Mouse (Mus musculus): ENCODE measurements around the gene Dynll2.

Gene Dynll2

DNA sequence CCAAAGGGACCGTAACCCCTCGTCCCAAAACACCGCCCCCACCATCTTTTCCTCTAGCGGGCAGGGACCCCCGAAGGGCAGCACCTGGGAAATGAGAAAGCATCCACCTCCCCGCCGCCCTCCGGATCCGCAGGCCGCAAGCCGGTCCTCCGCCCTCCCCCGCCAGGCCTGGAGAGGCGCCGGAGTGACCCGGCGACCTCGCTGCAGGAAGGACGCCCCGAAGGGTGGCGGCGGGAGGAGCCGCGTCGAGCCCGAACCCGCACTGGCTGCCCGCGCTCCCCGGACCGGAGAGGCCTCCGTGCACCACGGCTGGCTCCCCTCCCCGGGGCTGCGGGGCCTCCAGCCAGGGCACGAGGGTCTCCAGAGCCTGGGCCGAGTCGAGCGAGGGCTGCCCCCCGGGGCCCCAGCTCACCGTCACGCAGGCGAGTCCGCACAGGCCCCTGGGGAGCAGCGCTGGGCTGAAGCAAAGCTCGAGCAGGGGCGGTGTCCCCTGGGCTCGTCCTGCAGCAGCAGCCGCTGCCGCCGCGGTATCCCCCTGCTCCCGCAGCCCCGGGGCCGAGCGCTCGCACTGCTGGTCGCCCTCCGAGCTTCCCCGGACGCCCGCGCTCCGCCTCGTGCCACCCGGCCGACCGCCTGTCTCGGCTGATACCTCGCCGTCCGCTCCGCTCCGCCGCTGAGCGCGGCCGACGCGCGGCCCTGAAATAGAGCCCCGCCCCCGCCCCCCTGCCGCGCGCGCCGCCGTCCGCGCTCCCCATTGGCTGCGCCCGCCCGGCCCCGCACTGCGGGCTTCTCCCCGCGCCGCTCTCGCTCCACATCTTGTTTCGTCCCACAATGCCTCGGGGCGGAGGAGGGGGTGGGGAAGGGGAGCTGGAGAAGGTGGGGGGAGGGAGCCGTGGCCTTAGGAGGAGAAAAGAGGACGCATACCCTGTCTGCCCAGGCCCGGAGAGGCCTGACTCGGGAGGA lies at the start of gene Dynll2:
Gene Dynll2 (minus strand): TSS at position 703 of the 963 bp plus-strand sequence.
- DNase-seq (ENCODE audit: low read depth): peak; percentile 56

DNA sequence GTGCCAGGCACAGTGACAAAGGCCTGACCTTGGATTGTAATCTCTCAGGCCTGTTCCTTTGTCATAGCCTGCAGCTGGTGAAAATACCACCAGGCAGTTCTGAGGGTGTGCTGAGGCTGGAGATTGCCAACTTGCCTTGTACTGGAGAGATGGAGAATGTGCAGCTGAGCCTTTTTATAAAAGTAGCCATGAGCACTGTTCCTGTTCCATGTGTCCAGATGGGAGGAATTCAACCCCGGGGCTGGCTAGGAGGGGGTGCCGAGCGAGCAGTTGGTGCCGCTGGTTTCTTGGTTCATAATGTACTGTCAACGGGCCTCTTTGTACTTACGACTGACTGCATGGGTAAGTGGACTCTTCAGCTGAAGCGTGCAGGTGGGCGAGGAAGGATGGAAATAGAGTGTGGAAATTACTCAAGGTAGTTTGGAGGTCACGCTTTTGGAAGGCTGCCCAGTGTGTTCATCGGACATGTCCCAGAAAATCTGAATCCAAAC lies 49.5 kb upstream of the Dynll2 start:
- DNase-seq (ENCODE audit: low read depth): no peak

DNA sequence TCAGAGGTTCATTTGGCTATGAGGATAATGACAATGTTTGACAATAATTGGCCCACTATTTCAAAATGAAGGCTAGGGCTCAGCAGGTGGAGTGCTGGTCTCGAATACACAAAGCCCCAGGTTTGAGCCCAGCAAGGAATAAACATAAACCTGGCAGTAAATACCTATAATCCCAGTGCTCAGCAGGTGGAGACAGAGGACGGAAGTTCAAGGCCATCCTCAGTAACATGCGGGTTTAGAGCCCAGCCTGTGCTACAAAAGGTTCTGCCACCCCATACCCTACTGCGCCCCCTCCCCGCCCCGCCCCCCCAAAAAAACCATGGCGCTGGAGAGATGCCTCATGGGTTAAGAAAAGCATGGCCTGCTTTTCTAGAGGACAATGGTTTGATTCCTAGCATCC lies 48.6 kb upstream of the Dynll2 start:
- DNase-seq (ENCODE audit: low read depth): no peak

DNA sequence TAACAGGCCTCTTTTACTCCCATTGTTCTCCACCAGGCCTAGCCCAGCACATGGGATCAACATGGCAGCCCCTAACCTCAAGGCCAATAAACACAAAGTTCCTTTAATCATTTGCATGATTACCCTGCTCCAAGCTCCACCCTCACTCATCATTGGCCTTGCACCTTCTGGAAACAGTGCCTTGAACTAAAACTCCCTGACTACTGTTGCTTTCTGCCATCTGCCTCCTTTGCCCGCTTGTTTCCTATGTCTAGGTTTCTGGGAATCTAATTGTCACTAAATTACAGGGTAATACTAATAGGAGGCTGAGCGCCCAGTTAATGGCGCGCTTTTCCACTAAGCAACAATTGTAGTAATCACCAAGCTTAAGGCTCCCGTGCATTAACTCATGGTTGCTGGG lies 44.4 kb upstream of the Dynll2 start:
- no peak for DNase-seq (ENCODE audit: low read depth)

DNA sequence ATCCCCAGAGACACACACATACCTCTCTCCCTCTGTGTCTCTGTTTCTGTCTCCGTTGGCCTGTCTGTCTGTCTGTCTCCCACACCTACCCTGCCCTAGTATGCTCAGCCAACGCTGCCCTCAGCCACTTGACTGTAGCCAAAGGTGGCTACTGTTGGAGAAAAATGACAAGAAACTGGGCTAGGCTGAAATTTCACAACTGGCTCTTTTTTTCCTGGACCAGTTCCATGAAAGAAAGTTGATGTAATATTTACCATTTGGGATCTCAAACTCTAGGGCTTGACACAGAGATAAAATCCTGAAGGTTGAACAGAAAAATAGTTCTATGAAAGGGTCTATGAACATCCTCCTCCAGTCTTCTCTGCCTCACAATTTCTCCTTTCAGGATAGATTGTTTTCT lies 43.5 kb upstream of the Dynll2 start:
- DNase-seq (ENCODE audit: low read depth): no peak

DNA sequence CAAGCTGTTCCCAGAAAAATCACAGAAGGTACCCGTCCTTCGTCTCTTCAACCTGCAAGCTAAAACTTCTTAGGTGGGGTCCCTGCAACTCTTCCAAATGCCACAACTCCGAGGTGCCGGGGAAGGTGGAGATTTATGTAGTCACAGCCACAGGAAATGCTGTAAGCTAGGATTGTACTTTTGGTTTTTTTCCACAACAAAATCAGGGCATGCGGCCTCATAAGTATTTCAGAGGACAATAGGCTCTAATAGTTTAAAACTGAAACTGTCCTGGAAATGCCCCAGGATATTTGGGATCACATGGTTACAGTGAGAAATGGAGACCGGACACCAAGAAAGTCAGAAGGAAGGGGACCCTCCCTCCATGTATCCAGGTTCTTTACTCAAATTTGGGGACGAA lies 42.9 kb upstream of the Dynll2 start:
- DNase-seq (ENCODE audit: low read depth): no peak

DNA sequence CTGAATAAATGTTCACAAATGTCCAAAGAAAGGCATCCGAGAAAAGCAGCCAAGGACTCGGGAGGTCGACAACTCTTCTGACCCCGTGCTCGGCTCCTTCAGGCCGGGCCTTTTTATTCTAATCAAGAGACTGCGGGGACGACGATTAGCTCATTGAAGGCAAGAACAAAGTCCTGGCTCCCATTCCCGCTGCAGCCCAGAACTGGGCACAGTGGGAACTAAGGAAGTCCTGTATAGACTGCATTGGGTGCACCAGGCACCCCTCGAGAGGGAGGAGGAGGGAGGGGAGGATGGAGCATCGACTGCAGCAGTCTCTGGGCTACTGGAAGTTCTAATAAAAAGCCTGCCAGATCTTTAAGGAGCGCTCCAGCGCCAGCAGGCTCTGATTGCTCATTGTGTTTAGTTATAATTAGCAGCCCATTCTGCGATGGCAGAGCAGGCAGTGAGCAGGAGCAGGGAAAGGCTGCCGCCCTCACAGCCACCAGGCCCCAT lies 40.9 kb upstream of the Dynll2 start:
- no peak for DNase-seq (ENCODE audit: low read depth)

DNA sequence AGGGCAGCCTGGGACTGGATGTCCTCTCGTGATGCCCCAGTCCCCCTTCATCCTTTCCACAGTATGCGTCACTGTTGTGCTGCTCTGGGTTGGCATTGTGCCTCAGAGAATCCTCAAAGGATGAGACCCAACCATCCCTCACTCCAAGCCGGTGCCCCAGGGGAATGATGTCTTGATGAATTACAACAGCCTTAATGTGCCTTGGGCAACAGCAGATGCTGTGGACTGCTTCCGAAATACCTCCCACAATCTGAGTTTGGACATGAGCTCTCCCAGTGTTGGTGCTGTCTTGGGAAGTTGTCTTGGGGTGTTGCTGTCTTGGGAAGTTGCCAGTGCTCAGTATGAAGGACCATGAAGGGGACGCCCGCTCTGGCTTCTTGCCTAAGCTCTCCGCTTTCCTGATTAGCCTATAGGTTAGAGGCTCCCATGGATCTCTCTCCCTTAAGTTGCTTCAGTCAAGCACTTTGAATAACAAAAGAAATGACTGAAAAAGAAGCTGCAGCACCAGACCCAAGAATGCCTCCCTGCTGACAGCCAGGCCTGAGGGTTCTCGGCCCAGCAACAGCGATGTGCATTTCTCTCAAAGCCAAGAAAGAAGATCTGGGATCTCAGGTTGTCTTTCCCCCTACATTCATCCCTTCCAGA lies 40.2 kb upstream of the Dynll2 start:
- no peak for DNase-seq (ENCODE audit: low read depth)

DNA sequence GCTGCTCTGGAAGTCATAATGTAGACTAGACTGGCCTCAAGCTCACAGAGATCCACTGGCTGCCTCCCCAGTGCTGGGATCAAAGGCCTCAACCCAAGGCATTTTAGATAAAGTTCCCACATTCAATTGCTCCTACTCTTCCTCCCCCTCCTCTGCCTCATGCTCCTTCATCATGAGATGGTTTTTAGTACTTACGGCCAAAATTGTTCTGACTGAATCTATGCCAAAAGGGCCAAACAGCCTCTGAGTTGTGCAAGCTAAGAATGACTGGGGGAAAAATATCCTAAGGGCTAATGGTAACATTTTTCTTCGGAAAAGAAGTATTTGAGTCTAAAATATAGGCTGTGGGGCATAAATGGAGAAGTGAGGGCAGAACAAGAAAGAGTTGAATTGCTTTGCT lies 36.6 kb upstream of the Dynll2 start:
- DNase-seq (ENCODE audit: low read depth): no peak

DNA sequence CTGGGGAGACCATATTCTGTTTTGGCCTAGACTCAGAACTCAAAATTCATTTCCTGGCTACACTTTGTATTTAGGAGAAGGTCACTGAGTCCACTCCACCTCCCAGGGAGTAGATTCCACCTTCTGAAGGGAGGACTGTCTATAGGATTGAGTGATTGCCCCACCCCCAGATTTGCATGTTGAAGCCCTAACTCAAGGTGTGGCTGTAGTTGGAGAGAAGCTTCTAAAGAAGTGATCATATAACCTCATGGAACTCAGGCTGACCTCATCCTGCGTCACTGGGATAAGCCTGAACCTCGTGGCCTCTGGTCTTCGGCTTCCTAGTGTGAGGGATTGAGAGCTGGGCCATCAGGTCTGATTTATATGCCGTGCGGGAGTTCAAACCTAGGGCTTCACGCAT lies 28.5 kb upstream of the Dynll2 start:
- no peak for DNase-seq (ENCODE audit: low read depth)

DNA sequence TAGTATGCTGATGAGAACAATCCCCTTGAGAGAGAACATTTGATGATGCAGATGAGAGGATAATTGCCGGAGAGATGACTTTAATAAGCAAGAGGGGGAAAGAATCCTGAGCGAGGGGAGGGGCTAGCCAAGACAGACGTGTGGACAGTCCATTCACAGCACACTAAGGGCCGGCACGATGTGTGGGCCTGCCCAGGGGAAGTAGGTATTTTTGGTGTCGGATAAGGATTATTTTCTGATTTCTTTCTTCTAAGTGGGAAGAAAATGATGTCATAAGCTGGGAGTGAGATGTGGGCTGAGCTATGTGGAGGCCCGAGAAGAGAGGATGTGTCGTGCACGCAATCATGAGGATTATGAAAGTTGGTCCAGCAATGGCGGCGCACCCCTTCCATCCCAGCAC lies 27.8 kb upstream of the Dynll2 start:
- no peak for DNase-seq (ENCODE audit: low read depth)

DNA sequence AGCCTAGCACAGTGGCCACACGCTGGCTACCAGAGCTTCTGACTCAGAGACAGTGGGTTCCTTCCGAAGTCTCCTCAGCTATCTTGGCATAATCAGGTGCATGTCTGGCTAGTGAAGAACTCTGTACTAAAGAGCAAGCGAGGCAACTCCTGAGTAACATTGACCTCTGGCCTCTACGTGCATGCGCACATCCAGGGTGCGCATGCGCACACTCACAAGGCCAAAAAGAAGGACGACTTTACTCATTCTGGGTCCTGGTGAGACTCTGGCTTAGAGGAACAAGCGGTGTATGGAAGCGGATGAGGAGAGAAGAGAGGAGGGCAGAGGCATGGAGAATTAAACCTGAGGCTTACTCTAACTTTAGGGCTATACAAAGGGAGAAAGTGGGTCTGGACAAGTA lies 26.3 kb upstream of the Dynll2 start:
- no peak for DNase-seq (ENCODE audit: low read depth)

DNA sequence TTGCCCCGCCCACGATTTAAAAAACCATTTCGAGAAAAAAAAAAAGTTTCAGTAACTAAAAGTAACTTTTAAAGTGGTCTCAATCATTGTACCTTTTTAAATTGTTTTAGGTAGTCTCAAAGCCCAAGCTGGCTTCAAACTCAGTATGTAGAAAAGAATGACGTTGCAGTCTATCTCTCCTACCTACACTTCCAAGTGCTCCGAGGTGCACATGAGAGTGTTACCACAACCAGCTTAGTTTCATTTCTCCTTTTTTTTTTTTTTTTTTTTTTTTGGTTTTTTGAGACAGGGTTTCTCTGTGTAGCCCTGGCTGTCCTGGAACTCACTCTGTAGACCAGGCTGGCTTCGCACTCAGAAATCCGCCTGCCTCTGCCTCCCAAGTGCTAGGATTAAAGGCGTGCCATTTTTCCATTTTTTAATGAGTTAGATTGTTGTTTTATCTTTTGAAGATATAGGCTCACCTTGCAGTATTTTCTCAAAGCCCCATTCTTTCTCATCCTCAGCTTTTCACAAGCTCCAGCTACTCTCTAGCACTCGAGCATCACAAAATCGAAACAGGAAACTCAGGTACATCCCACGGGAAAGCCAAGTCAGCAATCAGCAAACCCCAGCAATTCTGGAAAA lies 25.4 kb upstream of the Dynll2 start:
- no peak for DNase-seq (ENCODE audit: low read depth)

DNA sequence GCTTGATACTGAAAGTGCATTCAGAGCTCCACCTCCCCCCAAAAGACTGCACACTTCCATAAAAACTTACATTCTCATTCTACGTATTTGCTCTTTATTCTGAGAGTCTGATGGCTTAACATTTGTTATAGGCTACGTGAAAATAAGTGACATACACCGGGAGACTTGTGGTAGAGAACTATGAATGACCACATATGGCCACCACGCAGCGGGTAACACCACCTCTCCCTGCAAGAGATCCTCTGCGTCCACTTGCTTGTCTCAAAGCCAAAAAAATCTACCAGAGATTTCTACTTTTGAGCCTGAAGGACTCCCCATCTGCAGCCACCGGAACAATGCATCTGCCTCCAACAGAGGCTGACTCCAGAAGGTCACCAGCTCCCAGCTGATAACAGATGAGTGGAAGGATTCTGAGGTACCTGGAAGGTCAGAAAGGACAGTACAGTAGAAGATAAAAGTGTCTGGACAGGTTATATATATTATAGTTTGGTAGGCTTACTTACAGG lies 24.6 kb upstream of the Dynll2 start:
- DNase-seq (ENCODE audit: low read depth): no peak

DNA sequence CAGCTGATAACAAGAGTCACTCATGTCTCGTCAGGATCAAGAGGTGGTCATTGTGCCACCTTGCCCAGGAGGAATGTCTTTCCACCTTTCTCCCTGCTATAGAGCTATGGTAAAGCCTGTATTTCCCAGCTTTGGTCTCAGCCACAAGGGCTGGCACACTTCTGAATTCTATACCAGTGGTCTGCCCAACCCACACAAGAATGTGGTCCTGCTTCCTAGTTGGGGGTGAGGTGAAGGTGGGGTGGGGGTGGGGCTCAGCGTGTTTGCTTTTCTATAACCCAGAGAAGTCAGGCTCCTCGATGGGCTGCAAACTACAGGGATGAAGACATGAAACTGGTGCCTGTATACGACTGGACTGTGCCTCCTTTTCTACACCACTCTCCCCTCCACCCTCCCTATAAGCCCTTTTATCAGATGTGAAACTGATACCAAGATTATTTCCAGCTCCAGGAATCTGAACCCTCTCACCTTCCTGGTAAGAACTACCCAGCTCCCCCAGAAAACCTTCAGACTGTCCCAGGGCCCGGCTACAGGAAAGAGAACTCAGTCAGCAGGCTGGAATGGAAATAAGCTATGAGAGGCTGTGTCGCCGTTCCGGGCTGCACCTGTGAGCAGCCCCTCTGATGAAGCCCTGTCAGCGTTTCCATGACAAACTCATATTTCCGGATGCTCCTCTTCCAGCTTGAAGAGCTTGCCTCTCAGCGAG lies 24.0 kb upstream of the Dynll2 start:
- no peak for DNase-seq (ENCODE audit: low read depth)

DNA sequence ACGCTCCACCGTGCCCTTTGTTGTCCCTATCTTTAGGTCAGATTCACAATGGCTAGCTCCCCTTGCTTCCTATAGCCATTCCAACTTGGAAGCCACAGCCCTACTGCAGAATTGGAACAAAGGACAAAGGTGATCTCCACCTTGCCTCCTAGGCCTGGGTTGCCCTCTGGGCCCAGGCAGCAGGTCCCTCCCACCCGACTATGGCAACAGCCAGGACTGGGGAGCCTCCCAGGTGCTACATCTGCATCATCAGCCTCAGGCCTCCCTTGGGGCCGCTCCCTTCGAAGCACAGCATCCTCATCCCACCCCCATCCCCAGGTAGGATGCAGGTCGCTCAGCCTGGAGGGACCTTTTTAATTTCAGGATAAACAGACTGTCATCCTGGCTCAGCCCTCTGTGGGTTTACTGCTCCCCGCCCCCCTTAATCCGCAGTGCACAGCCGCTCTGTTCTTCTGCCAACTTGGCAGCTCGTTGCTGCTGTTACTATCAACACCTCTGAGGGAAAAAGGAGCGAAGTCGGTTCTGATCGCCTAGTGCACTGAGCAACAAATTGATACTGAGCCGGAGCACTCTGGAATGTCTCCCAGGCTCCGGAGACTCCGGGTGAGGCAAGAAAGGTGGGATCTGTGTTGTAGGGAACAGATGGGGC lies 22.3 kb upstream of the Dynll2 start:
- DNase-seq (ENCODE audit: low read depth): no peak

DNA sequence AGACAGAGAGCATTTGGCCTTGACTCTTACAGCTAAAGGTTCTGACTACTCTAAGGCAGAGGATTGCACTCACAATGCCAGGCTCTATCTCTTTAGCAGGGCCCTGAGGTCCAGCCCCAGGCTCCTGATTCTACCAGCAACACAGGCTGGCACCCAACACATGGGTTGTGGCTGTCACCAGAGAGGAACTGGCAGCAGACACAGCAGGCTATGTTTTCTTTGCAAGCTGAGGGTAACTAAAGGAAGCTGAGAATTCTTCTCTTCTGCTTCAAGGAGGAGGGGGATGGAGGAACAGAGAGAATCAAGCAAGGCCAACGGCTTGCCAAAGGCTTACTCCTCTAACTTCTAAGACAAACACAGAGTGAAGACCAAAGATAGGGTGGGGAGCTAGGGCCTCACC lies 21.3 kb upstream of the Dynll2 start:
- DNase-seq (ENCODE audit: low read depth): no peak

DNA sequence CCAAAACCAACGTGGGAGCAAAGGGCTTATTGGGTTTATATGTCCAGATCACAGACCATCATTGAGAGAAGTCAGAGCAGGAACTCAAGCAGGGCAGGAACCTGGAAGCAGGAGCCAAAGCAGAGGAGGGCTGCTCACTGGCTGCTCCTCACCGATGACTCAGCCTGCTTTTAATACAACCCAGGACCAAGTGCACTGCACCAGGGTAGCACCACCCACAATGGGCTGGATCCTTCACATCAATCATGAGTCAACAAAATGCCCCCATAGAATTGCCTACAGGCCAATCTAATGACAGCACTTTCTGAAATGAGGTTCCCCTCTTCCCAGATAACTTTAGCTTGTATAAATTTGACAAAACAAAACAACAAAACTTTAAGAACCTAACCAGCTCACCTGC lies 16.8 kb upstream of the Dynll2 start:
- DNase-seq (ENCODE audit: low read depth): no peak

DNA sequence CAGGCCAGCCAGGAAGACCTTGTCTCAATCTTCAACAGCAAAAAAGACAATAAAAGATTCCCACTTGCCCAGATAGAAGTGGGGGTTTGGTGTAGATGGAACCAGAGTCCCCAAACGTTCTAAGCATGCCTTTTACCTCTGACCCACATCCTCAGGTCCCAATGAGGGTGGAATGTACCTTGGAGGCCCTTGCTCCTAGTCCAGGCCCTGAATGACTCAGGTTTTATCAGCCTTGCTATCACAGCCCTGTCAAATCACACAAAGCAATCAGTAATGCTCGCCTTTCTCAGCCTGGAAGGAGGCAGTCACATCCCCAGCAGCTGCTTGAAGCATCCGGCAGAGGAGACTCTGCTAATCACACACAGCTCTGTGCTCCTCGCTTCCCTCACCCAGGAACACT lies 15.4 kb upstream of the Dynll2 start:
- no peak for DNase-seq (ENCODE audit: low read depth)

DNA sequence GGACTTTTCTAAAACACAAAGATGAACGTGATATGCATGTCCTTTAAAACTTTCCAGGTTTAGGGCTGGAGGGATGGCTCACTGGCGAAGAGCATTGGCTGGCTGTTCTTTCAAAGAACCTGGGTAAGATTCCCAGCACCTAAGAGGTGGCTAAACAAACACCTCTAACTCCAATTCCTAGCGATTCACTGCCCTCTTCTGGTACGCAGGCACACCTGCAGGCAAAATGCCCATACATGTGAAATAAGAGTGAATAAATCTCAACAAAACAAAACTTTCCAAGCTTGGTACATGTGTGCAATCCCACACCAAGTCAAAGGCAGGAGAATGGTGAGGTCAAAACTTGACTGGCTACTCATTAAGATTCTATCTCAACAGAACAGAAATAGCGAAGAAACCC lies 12.4 kb upstream of the Dynll2 start:
- no peak for DNase-seq (ENCODE audit: low read depth)

DNA sequence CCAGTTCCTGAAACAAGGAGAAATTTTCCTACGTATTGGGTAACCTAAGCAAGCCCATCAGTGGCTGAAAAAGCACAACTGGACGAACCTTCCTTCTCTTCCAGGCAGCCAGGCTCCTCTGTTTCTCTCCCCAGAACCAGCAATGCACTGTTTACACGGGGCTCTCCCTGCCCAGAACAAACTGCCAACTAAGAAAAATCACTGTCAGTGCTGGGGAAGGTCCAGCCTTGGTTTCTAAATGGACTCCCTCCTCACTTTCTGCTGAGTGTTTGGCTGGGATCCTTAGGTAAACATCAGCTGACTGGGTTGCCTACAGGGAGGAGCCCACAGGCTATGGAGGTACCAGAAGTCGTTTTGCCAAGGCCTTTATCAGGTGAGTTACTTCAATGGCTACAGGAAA lies 4.5 kb upstream of the Dynll2 start:
- no peak for DNase-seq (ENCODE audit: low read depth)

Measured in fibroblast of lung, adult 2 months (primary cell).